Mouse (Mus musculus) C2C12 (cell line): ENCODE results near the gene Mylk2.
A peak's percentile ranks its signal among the peaks of the same experiment; 100 is the strongest.

ENCODE experiments used
- CTCF ChIP-seq: IDR thresholded peaks from one replicate; pipeline ENCODE4 v1.5.1; 2011; ENCODE audit not compliant: control insufficient read depth, insufficient read depth, insufficient read length
- MAX ChIP-seq: IDR thresholded peaks from one replicate; pipeline ENCODE4 v1.6.1; 2011; ENCODE audit warnings: mild to moderate bottlenecking, control low read depth
- USF1 ChIP-seq: IDR thresholded peaks from one replicate; pipeline ENCODE4 v1.6.1; 2011; ENCODE audit warnings: low read depth, mild to moderate bottlenecking, control low read depth, moderate library complexity

GRCm38 (mm10) chr2:152930276-152930675, 19.1 kb downstream of the Mylk2 start:
- TF ChIP-seq CTCF (no peak), USF1 (no peak), MAX (peak; percentile 63)
